Mouse (Mus musculus) ES-Bruce4 (cell line): ENCODE measurements at regions not wholly inside any gene's neighbourhood (a gene's known extent, or its start where the extent isn't known, plus 50 kb on each side); places are given as distances from the start of the nearest gene placed in this dataset.

Experiments
- H3K27ac ChIP-seq: 2 replicates; pipeline ENCODE4 v1.5.1; 2012; ENCODE audit warnings: low read length, inconsistent platforms; ENCODE audit not compliant: insufficient read depth
- H3K27me3 ChIP-seq: 2 replicates; pipeline ENCODE4 v1.6.1; 2012; ENCODE audit warnings: mild to moderate bottlenecking, low read length, inconsistent platforms; ENCODE audit not compliant: control insufficient read depth, poor library complexity, insufficient read depth, severe bottlenecking
- H3K36me3 ChIP-seq: 2 replicates; pipeline ENCODE4 v1.6.1; 2012; ENCODE audit warnings: inconsistent platforms, mild to moderate bottlenecking, low read length, moderate library complexity; ENCODE audit not compliant: control insufficient read depth, poor library complexity, insufficient read depth, severe bottlenecking
- H3K4me1 ChIP-seq: one replicate; pipeline ENCODE4 v1.8.1; 2011; ENCODE audit warnings: low read length; ENCODE audit not compliant: control insufficient read depth, insufficient read depth
- H3K4me3 ChIP-seq: 2 replicates; pipeline ENCODE4 v1.5.1; 2011; ENCODE audit warnings: low read depth, mild to moderate bottlenecking, low read length
- H3K9ac ChIP-seq: 2 replicates; pipeline ENCODE4 v1.6.1; 2012; ENCODE audit warnings: low read depth, mild to moderate bottlenecking, inconsistent platforms; ENCODE audit not compliant: poor library complexity, severe bottlenecking
- H3K9me3 ChIP-seq: replicated peaks from 2 replicates; pipeline ENCODE4 v1.6.1; 2012; ENCODE audit warnings: mild to moderate bottlenecking, low read length, inconsistent platforms; ENCODE audit not compliant: control insufficient read depth, poor library complexity, insufficient read depth, severe bottlenecking
- CTCF ChIP-seq: IDR thresholded peaks from one replicate; pipeline ENCODE4 v1.8.1; 2011; ENCODE audit warnings: low read depth, low read length
- EP300 ChIP-seq: IDR thresholded peaks from 2 replicates; pipeline ENCODE4 v1.6.1; 2011; ENCODE audit warnings: low read depth, low read length; ENCODE audit not compliant: insufficient read depth
- POLR2A ChIP-seq: IDR thresholded peaks from one replicate; pipeline ENCODE4 v1.8.1; 2011; ENCODE audit warnings: low read length; ENCODE audit not compliant: insufficient read depth

DNA sequence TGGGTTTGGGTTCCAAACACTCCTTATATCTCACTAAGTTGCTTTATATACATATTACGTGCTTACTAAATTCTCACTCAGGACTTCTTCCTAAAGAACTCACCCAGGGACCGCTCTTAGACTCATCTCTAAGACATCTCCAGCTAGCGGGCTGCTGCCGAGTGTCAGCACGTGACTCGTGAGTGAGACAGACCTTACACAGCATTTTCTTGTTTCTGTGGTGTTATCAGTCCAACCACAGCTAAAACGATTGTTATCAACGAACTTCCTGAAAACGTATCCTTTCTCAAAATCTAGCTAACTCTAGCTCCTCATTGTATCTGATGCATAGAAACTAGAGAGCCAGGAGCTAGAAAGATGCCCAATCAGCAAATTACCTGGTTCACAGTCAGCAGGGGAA, 168.7 kb upstream of the Mon1b start:
- H3K9ac ChIP-seq: no peak overlapping the region
- no peaks in the 10 kb centered on the region for H3K36me3 ChIP-seq
- H3K27me3 ChIP-seq: no peaks in the 10 kb centered on the region; the same call in none of the 2 replicates
- no peaks in the 10 kb centered on the region for H3K4me1 ChIP-seq
- H3K27ac ChIP-seq: no peak overlapping the region
- no peak overlapping the region for H3K4me3 ChIP-seq
- H3K9me3 ChIP-seq: no peaks in the 10 kb centered on the region; the same call in 1 of the 2 replicates
- TF ChIP-seq EP300: no peak

- Histone ChIP-seq H3K27me3 (no peaks in the 10 kb centered on the region), H3K9me3 (no peaks in the 10 kb centered on the region), H3K9ac (no peak overlapping the region), H3K36me3 (no peaks in the 10 kb centered on the region), H3K4me3 (no peak overlapping the region), H3K27ac (no peak overlapping the region), H3K4me1 (no peaks in the 10 kb centered on the region)
- TF ChIP-seq CTCF: no peak
- no peak for TF ChIP-seq POLR2A
- TF ChIP-seq EP300: no peak
These were observed 145.8 kb upstream of the Mon1b start for GRCm38 (mm10) chr8:113489436-113490107.

GRCm38 (mm10) chr8:113490891-113491290, 144.5 kb upstream of the Mon1b start:
- H3K4me3 ChIP-seq: no peak overlapping the region
- no peak overlapping the region for H3K27ac ChIP-seq
- no peaks in the 10 kb centered on the region for H3K4me1 ChIP-seq
- H3K9ac ChIP-seq: no peak overlapping the region
- TF ChIP-seq EP300 (no peak), POLR2A (no peak), CTCF (no peak)
- no peaks in the 10 kb centered on the region for H3K9me3 ChIP-seq
- no peaks in the 10 kb centered on the region for H3K36me3 ChIP-seq
- H3K27me3 ChIP-seq: no peaks in the 10 kb centered on the region

GRCm38 (mm10) chr8:113496896-113497295, 138.5 kb upstream of the Mon1b start:
- Histone ChIP-seq H3K9me3 (no peaks in the 10 kb centered on the region), H3K4me3 (no peak overlapping the region), H3K9ac (no peak overlapping the region), H3K27ac (no peak overlapping the region), H3K36me3 (no peaks in the 10 kb centered on the region), H3K4me1 (no peaks in the 10 kb centered on the region), H3K27me3 (no peaks in the 10 kb centered on the region)
- TF ChIP-seq EP300: no peak
- TF ChIP-seq POLR2A: no peak
- no peak for TF ChIP-seq CTCF

DNA sequence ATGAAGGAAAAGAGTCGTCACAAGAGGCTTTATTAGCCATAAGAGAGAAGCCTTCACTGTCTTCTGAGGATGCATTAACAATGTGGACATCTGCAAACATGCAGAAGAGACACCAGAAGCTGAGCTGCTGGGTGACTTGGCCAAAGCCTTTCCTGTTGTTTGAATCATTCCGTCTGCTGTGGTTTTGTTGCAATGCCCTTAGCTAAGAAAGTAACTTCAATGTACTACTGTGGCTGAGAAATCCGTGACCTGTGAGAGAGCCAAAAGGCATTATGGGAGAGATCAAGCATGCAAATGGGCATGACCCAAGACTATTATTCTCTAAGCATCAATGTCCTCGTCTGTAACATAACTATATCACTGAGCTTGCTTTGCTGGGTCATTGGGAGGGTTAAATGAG, 132.7 kb upstream of the Mon1b start:
- TF ChIP-seq CTCF (no peak), POLR2A (no peak), EP300 (no peak)
- Histone ChIP-seq H3K4me1 (no peaks in the 10 kb centered on the region), H3K27me3 (no peaks in the 10 kb centered on the region), H3K9ac (no peak overlapping the region), H3K4me3 (no peak overlapping the region), H3K9me3 (no peaks in the 10 kb centered on the region), H3K36me3 (no peaks in the 10 kb centered on the region), H3K27ac (no peak overlapping the region)

GRCm38 (mm10) chr8:113512856-113513255, 122.5 kb upstream of the Mon1b start:
- Histone ChIP-seq H3K4me3 (no peak overlapping the region), H3K9ac (no peak overlapping the region), H3K27me3 (no peaks in the 10 kb centered on the region), H3K36me3 (no peaks in the 10 kb centered on the region), H3K9me3 (no peaks in the 10 kb centered on the region; the same call in 1 of the 2 replicates), H3K4me1 (peaks cover 1% of the 10 kb centered on the region), H3K27ac (no peak overlapping the region)
- TF ChIP-seq CTCF: no peak
- no peak for TF ChIP-seq POLR2A
- TF ChIP-seq EP300: no peak
